ENCODE assay signal across 19 mouse cellular contexts in genomic region chr6:134190597-134191278, GRCm38 (mm10).
DNase-seq lines count a peak whose midpoint lies in the region; ATAC-seq and TF ChIP-seq lines count a peak whose summit lies in the region.
"Had no signal": no experiment of that assay in that cellular context is flagged by ENCODE, and none has a peak within 500 bp of the region (broad histone marks: within the 10 kb centered on the region; RNA-seq: fewer than 3 reads in every experiment).

No protein-coding gene starts in this region.

- DNase-seq in heart, postnatal 36 days, result no peak
- DNase-seq in lung, postnatal 14 days, result no peak
- DNase-seq in spleen, postnatal 14 days (ENCODE audit: low spot score in 2 of 2), result no peak
- DNase-seq: adrenal gland, postnatal 36 days; cerebellum, postnatal 25 days; forebrain, postnatal 0 days; gastrocnemius, postnatal 10 days; lung, adult 2 months; thymus, postnatal 25 days had no signal

- no peak for ATAC-seq in forebrain, embryonic 15.5 days (replicated peaks)
- ATAC-seq in forebrain, embryonic 16.5 days, result no peak
- no peak for ATAC-seq in heart, embryonic 16.5 days (replicated peaks; ENCODE audit: extremely low read depth, insufficient read depth, low FRiP score)
- ATAC-seq in lung, embryonic 15.5 days (ENCODE audit: borderline replicate concordance, extremely low read depth, low FRiP score, low TSS enrichment), result no peak

- H3K9ac ChIP-seq in forebrain, embryonic 15.5 days (replicated peaks), result no peak overlapping the region
- no peak overlapping the region for H3K9ac ChIP-seq in forebrain, embryonic 16.5 days (replicated peaks; ENCODE audit: low read depth, low read length)
- H3K9ac ChIP-seq in heart, embryonic 16.5 days (ENCODE audit: low read length), result no peak overlapping the region
- H3K9ac ChIP-seq in lung, embryonic 15.5 days, result no peak overlapping the region
- H3K9ac ChIP-seq: forebrain, postnatal 0 days; limb, embryonic 12.5 days; neural tube, embryonic 12.5 days had no signal

- intact Hi-C loops in heart, postnatal 36 days (cut with DNase I), result no loop called here

- no peaks in the 10 kb centered on the region for H3K36me3 ChIP-seq in forebrain, embryonic 15.5 days
- H3K36me3 ChIP-seq in forebrain, embryonic 16.5 days (ENCODE audit: control insufficient read depth, insufficient read depth), result no peaks in the 10 kb centered on the region
- H3K36me3 ChIP-seq in heart, embryonic 16.5 days (ENCODE audit: control insufficient read depth, insufficient read depth), result no peaks in the 10 kb centered on the region
- no peaks in the 10 kb centered on the region for H3K36me3 ChIP-seq in lung, embryonic 15.5 days
- 0 out of 2 replicates have a peak, but pooled peaks cover 1% of the 10 kb centered on the region for H3K36me3 ChIP-seq in small intestine, adult 2 months (ENCODE audit: control insufficient read depth, insufficient read depth, low read length)
- H3K36me3 ChIP-seq: limb, embryonic 12.5 days; neural tube, embryonic 12.5 days had no signal

- H3K4me2 ChIP-seq in forebrain, embryonic 15.5 days (replicated peaks), result no peak overlapping the region
- no peak overlapping the region for H3K4me2 ChIP-seq in forebrain, embryonic 16.5 days (ENCODE audit: low read length)
- no peak overlapping the region for H3K4me2 ChIP-seq in heart, embryonic 16.5 days (ENCODE audit: low read depth, low read length)
- no peak overlapping the region for H3K4me2 ChIP-seq in lung, embryonic 15.5 days
- H3K4me2 ChIP-seq: limb, embryonic 12.5 days; neural tube, embryonic 12.5 days had no signal

- 56% methylated on average over 7 of the region's 7 CpGs for WGBS in forebrain, embryonic 15.5 days
- 55% methylated on average over 7 of the region's 7 CpGs for WGBS in forebrain, embryonic 16.5 days
- WGBS in heart, embryonic 16.5 days, result 38% methylated on average over 7 of the region's 7 CpGs
- 31% methylated on average over 7 of the region's 7 CpGs for WGBS in lung, embryonic 15.5 days
- 31% methylated on average over 7 of the region's 7 CpGs for WGBS in small intestine, adult 2 months

- no peaks in the 10 kb centered on the region for H3K27me3 ChIP-seq in forebrain, embryonic 15.5 days
- no peaks in the 10 kb centered on the region for H3K27me3 ChIP-seq in forebrain, embryonic 16.5 days (replicated peaks; ENCODE audit: control insufficient read depth, insufficient read depth, low read length)
- H3K27me3 ChIP-seq in heart, embryonic 16.5 days (ENCODE audit: control insufficient read depth, insufficient read depth, low read length), result no peaks in the 10 kb centered on the region
- no peaks in the 10 kb centered on the region for H3K27me3 ChIP-seq in lung, embryonic 15.5 days
- no peaks in the 10 kb centered on the region for H3K27me3 ChIP-seq in small intestine, adult 2 months (ENCODE audit: control insufficient read depth, insufficient read depth, low read length)
- H3K27me3 ChIP-seq: CH12.LX; limb, embryonic 12.5 days; neural tube, embryonic 12.5 days had no signal

- H3K27ac ChIP-seq in forebrain, embryonic 15.5 days (replicated peaks), result peak overlapping the region; percentile 9; the same call in 1 of the 2 replicates
- H3K27ac ChIP-seq in forebrain, embryonic 16.5 days (ENCODE audit: low read length), result no peak overlapping the region
- peak overlapping the region; percentile 81 for H3K27ac ChIP-seq in heart, embryonic 16.5 days (ENCODE audit: low read length)
- H3K27ac ChIP-seq in lung, embryonic 15.5 days, result peak overlapping the region; percentile 86
- H3K27ac ChIP-seq in small intestine, adult 2 months (ENCODE audit: insufficient read depth, low read depth, low read length), result peak overlapping the region; percentile 51; the same call in 1 of the 2 replicates
- H3K27ac ChIP-seq: neural tube, embryonic 12.5 days had no signal

- peaks cover 34% of the 10 kb centered on the region for H3K4me1 ChIP-seq in forebrain, embryonic 15.5 days
- H3K4me1 ChIP-seq in forebrain, embryonic 16.5 days (replicated peaks; ENCODE audit: control insufficient read depth, insufficient read depth, low read length), result peaks cover 20% of the 10 kb centered on the region
- H3K4me1 ChIP-seq in heart, embryonic 16.5 days (ENCODE audit: control insufficient read depth, insufficient read depth, low read length), result peaks cover 53% of the 10 kb centered on the region
- H3K4me1 ChIP-seq in lung, embryonic 15.5 days, result peaks cover 44% of the 10 kb centered on the region
- peaks cover 17% of the 10 kb centered on the region for H3K4me1 ChIP-seq in small intestine, adult 2 months (ENCODE audit: control insufficient read depth, insufficient read depth, insufficient read length, low read length)

- no peak for TF ChIP-seq CTCF in small intestine, adult 2 months (IDR thresholded peaks at IDR 0.05; ENCODE audit: extremely low read depth, insufficient read length, insufficient replicate concordance, low read depth, low read length)

- no peaks in the 10 kb centered on the region for H3K9me3 ChIP-seq in forebrain, embryonic 15.5 days
- no peaks in the 10 kb centered on the region for H3K9me3 ChIP-seq in forebrain, embryonic 16.5 days (ENCODE audit: control insufficient read depth, low read length)
- no peaks in the 10 kb centered on the region for H3K9me3 ChIP-seq in heart, embryonic 16.5 days (replicated peaks; ENCODE audit: control insufficient read depth, low read length)
- H3K9me3 ChIP-seq in lung, embryonic 15.5 days, result no peaks in the 10 kb centered on the region
- H3K9me3 ChIP-seq: limb, embryonic 12.5 days; neural tube, embryonic 12.5 days had no signal

- TF ChIP-seq POLR2A in small intestine, adult 2 months (IDR thresholded peaks at IDR 0.05; ENCODE audit: low read depth, low read length), result no peak

- H3K4me3 ChIP-seq in forebrain, embryonic 15.5 days, result no peak overlapping the region
- no peak overlapping the region for H3K4me3 ChIP-seq in forebrain, embryonic 16.5 days (replicated peaks; ENCODE audit: low read length)
- no peak overlapping the region for H3K4me3 ChIP-seq in heart, embryonic 16.5 days (ENCODE audit: low read length)
- H3K4me3 ChIP-seq in lung, embryonic 15.5 days, result no peak overlapping the region
- no peak overlapping the region for H3K4me3 ChIP-seq in small intestine, adult 2 months (ENCODE audit: low read depth, low read length)
- H3K4me3 ChIP-seq: erythroblast, embryonic 14.5 days; left cerebral cortex, adult 2 months; limb, embryonic 12.5 days; neural tube, embryonic 12.5 days had no signal
